Mouse (Mus musculus): ENCODE results near the gene Abcd2.

DNA sequence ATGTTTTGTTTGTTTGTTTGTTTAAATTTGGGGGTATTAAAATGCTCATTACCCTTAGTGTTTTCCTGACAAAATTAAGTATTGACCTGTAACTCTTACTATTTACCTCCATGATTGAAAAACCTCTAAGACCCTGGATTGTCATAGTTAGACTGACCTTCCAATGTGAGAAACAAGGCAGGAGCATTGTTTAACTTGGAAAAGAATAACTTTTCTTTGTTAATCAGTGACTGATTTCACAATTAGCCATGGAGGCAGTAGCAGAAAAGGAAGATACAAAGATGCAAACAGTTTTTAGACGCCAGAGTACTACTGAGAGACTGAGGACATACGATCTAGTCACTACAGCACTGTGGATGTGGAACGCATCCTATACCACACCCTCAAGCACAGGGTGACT is 11.9 kb upstream of the Abcd2 start:
- TF ChIP-seq CTCF (IDR thresholded peaks at IDR 0.05; ENCODE audit: control insufficient read depth, insufficient read depth, low read length) (no peak), POLR2A (IDR thresholded peaks at IDR 0.05; ENCODE audit: borderline replicate concordance, control insufficient read depth, low read depth, low read length) (no peak)
